Mouse (Mus musculus) MEL (cell line): ENCODE data around the gene Slc22a15. TPM values are rescaled to one million over a fixed set of nuclear protein-coding genes. Genes with fewer than 3 reads are reported as not detected.

Source experiments
- DNase-seq: peaks from one replicate; pipeline ENCODE4 v3.0.0; 2011; ENCODE audit warnings: low read depth, low spot score
- H3K27ac ChIP-seq: 2 replicates; pipeline ENCODE4 v1.5.1; 2012; ENCODE audit warnings: low read depth, mild to moderate bottlenecking, control low read depth, low read length, moderate library complexity; ENCODE audit not compliant: control insufficient read depth
- H3K27me3 ChIP-seq, 2 experiments: fragments of 150-350 bp in 1 of 2; sonication (generic) in 1 of 2; 2 replicates each; pipeline ENCODE4 v1.6.1; 2012; ENCODE audit warnings: low read length in 2 of 2, mild to moderate bottlenecking in 2 of 2, improper control_type of control experiment in 1 of 2, moderate library complexity in 1 of 2; ENCODE audit not compliant: insufficient read depth in 2 of 2, control insufficient read depth in 1 of 2
- H3K36me3 ChIP-seq, 2 experiments: 2 replicates each; pipeline ENCODE4 v1.6.1; 2012 to 2014; ENCODE audit warnings: low read length in 2 of 2, improper control_type of control experiment in 1 of 2, inconsistent platforms in 1 of 2, mild to moderate bottlenecking in 1 of 2; ENCODE audit not compliant: insufficient read depth in 2 of 2, control insufficient read depth in 1 of 2
- H3K4me1 ChIP-seq, 2 experiments: fragments of 150-350 bp in 1 of 2; sonication (generic) in 1 of 2; 2 replicates each; pipeline ENCODE4 v1.6.1; 2012; ENCODE audit warnings: low read length in 2 of 2, improper control_type of control experiment in 1 of 2, mild to moderate bottlenecking in 1 of 2; ENCODE audit not compliant: insufficient read depth in 2 of 2, control insufficient read depth in 1 of 2
- H3K4me3 ChIP-seq, 2 experiments: fragments of 150-350 bp in 1 of 2; sonication (generic) in 1 of 2; 2 replicates each; pipeline ENCODE4 v1.5.1; 2012; ENCODE audit warnings: low read depth in 2 of 2, low read length in 2 of 2, mild to moderate bottlenecking in 2 of 2, moderate library complexity in 2 of 2, control low read depth in 1 of 2, improper control_type of control experiment in 1 of 2; ENCODE audit not compliant: control insufficient read depth in 1 of 2, insufficient read depth in 1 of 2
- H3K79me2 ChIP-seq: 2 replicates; pipeline ENCODE4 v1.6.1; 2012; ENCODE audit warnings: mild to moderate bottlenecking, low read length, moderate library complexity; ENCODE audit not compliant: control insufficient read depth, poor library complexity, insufficient read depth
- H3K9ac ChIP-seq: 2 replicates; pipeline ENCODE4 v1.6.1; 2012; ENCODE audit warnings: low read depth, mild to moderate bottlenecking, control low read depth, low read length, moderate library complexity; ENCODE audit not compliant: control insufficient read depth, poor library complexity, severe bottlenecking
- H3K9me3 ChIP-seq: fragments of 150-350 bp; sonication (generic); replicated peaks from 2 replicates; pipeline ENCODE4 v1.6.1; 2012; ENCODE audit warnings: mild to moderate bottlenecking, low read length, improper control_type of control experiment, moderate library complexity; ENCODE audit not compliant: insufficient read depth
- BHLHE40 ChIP-seq: IDR thresholded peaks from 2 replicates; pipeline ENCODE4 v1.6.1; 2012; ENCODE audit warnings: low read depth, mild to moderate bottlenecking, inconsistent platforms, low read length, improper control_type of control experiment, borderline replicate concordance
- CHD1 ChIP-seq: IDR thresholded peaks from 2 replicates; pipeline ENCODE4 v1.6.1; 2012; ENCODE audit warnings: low read depth, mild to moderate bottlenecking, inconsistent platforms, low read length, improper control_type of control experiment
- CHD2 ChIP-seq: IDR thresholded peaks from 2 replicates; pipeline ENCODE4 v1.6.1; 2011; ENCODE audit warnings: low read length, improper control_type of control experiment
- CTCF ChIP-seq, 3 experiments: IDR thresholded peaks in 2 of 3; conservative IDR thresholded peaks in 1 of 3; 2 replicates each; pipeline ENCODE4 v1.5.1; 2011 to 2012; ENCODE audit warnings: low read length in 3 of 3, low read depth in 2 of 3, mild to moderate bottlenecking in 2 of 3, improper control_type of control experiment in 1 of 3, inconsistent platforms in 1 of 3, mixed read lengths in 1 of 3, moderate library complexity in 1 of 3; ENCODE audit not compliant: control insufficient read depth in 1 of 3, insufficient read depth in 1 of 3, poor library complexity in 1 of 3, severe bottlenecking in 1 of 3
- E2F4 ChIP-seq: IDR thresholded peaks from 2 replicates; pipeline ENCODE4 v1.6.1; 2011; ENCODE audit warnings: low read depth, low read length, improper control_type of control experiment, borderline replicate concordance
- ELF1 ChIP-seq: IDR thresholded peaks from 2 replicates; pipeline ENCODE4 v1.6.1; 2014; ENCODE audit warnings: low read depth, mild to moderate bottlenecking, inconsistent platforms, low read length, improper control_type of control experiment, moderate library complexity
- EP300 ChIP-seq, 2 experiments: IDR thresholded peaks; 2 replicates each; pipeline ENCODE4 v1.6.1; 2011; ENCODE audit warnings: improper control_type of control experiment in 2 of 2, low read length in 2 of 2, low read depth in 1 of 2, mild to moderate bottlenecking in 1 of 2
- MAFK ChIP-seq: IDR thresholded peaks from 2 replicates; pipeline ENCODE4 v1.6.1; 2011; ENCODE audit warnings: low read depth, mild to moderate bottlenecking, low read length, improper control_type of control experiment, borderline replicate concordance
- MAX ChIP-seq: IDR thresholded peaks from 2 replicates; pipeline ENCODE4 v1.6.1; 2011; ENCODE audit warnings: low read length, improper control_type of control experiment
- MAZ ChIP-seq: IDR thresholded peaks from 2 replicates; pipeline ENCODE4 v1.6.1; 2012; ENCODE audit warnings: low read depth, mild to moderate bottlenecking, inconsistent platforms, low read length, improper control_type of control experiment
- MEF2A ChIP-seq: IDR thresholded peaks from 2 replicates; pipeline ENCODE4 v1.6.1; 2014; ENCODE audit warnings: low read depth, mild to moderate bottlenecking, inconsistent platforms, low read length, improper control_type of control experiment; ENCODE audit not compliant: poor library complexity, insufficient replicate concordance, severe bottlenecking; ENCODE audit errors: extremely low read depth
- MYB ChIP-seq: IDR thresholded peaks from 2 replicates; pipeline ENCODE4 v1.6.1; 2011; ENCODE audit warnings: mild to moderate bottlenecking, low read depth, low read length, improper control_type of control experiment
- NRF1 ChIP-seq: IDR thresholded peaks from 2 replicates; pipeline ENCODE4 v1.6.1; 2014; ENCODE audit warnings: low read depth, mild to moderate bottlenecking, inconsistent platforms, low read length, improper control_type of control experiment, moderate library complexity; ENCODE audit not compliant: poor library complexity, insufficient read depth, severe bottlenecking
- POLR2AphosphoS5 ChIP-seq: IDR thresholded peaks from 2 replicates; pipeline ENCODE4 v1.6.1; 2012; ENCODE audit warnings: low read depth, borderline replicate concordance, mild to moderate bottlenecking, inconsistent platforms, low read length, moderate library complexity, mixed read lengths
- RAD21 ChIP-seq: IDR thresholded peaks from 2 replicates; pipeline ENCODE4 v1.6.1; 2011; ENCODE audit warnings: mild to moderate bottlenecking, low read depth, low read length, improper control_type of control experiment
- RCOR1 ChIP-seq: IDR thresholded peaks from 2 replicates; pipeline ENCODE4 v1.6.1; 2012; ENCODE audit warnings: low read depth, mild to moderate bottlenecking, inconsistent platforms, low read length, improper control_type of control experiment
- SMC3 ChIP-seq: IDR thresholded peaks from 2 replicates; pipeline ENCODE4 v1.6.1; 2011; ENCODE audit warnings: low read depth, low read length, improper control_type of control experiment
- TCF12 ChIP-seq: IDR thresholded peaks from 2 replicates; pipeline ENCODE4 v1.6.1; 2014; ENCODE audit warnings: low read depth, mild to moderate bottlenecking, inconsistent platforms, low read length, improper control_type of control experiment, moderate library complexity
- UBTF ChIP-seq: IDR thresholded peaks from 2 replicates; pipeline ENCODE4 v1.6.1; 2012; ENCODE audit warnings: low read depth, mild to moderate bottlenecking, inconsistent platforms, low read length, improper control_type of control experiment, moderate library complexity, borderline replicate concordance; ENCODE audit not compliant: insufficient read depth
- ZC3H11A ChIP-seq: IDR thresholded peaks from 2 replicates; pipeline ENCODE4 v1.6.1; 2012; ENCODE audit warnings: low read depth, mild to moderate bottlenecking, inconsistent platforms, low read length, improper control_type of control experiment
- ZKSCAN1 ChIP-seq: IDR thresholded peaks from 2 replicates; pipeline ENCODE4 v1.6.1; 2012; ENCODE audit warnings: low read depth, mild to moderate bottlenecking, inconsistent platforms, low read length, improper control_type of control experiment, moderate library complexity
- ZMIZ1 ChIP-seq: IDR thresholded peaks from 2 replicates; pipeline ENCODE4 v1.6.1; 2012; ENCODE audit warnings: low read depth, mild to moderate bottlenecking, inconsistent platforms, low read length, improper control_type of control experiment, moderate library complexity
- polyA plus RNA-seq, 2 experiments: library from polyadenylated mRNA; stranded (reverse) in 1 of 2; unstranded in 1 of 2; fragments of >175 nt in 1 of 2; fragments of >200 nt in 1 of 2; gene quantifications; 2 replicates each; pipeline versions ENCODE4 v1.2.1 to v1.2.4; 2012; ENCODE audit warnings: low replicate concordance in 2 of 2, low read depth in 1 of 2; ENCODE audit not compliant: insufficient read length in 2 of 2, insufficient read depth in 1 of 2, missing spikeins in 1 of 2
- total RNA-seq: library from RNA; depleted of rRNA; stranded (reverse); fragments of 300-350 nt; gene quantifications from 2 replicates; pipeline ENCODE4 v1.2.3, GENCODE M21; 2012

The Slc22a15 gene
- total and polyA plus RNA-seq, 3 experiments, result 2.2 to 7.9 TPM; not detected in 1

GRCm38 (mm10) chr3:101828595-101828994 is 95.7 kb downstream of the Slc22a15 start:
- Histone ChIP-seq H3K4me3 (no peak overlapping the region), H3K9ac (no peak overlapping the region), H3K79me2 (no peaks in the 10 kb centered on the region), H3K27me3 (no peaks in the 10 kb centered on the region), H3K4me1 (no peaks in the 10 kb centered on the region), H3K9me3 (no peaks in the 10 kb centered on the region), H3K27ac (no peak overlapping the region), H3K36me3 (no peaks in the 10 kb centered on the region)
- TF ChIP-seq MEF2A (no peak), ELF1 (no peak)
- DNase-seq, result no peak

GRCm38 (mm10) chr3:101827220-101827715 is 97.0 kb downstream of the Slc22a15 start:
- no peak overlapping the region for H3K27ac ChIP-seq
- DNase-seq, result no peak

GRCm38 (mm10) chr3:101824338-101824737 is 99.9 kb downstream of the Slc22a15 start:
- no peaks in the 10 kb centered on the region for H3K36me3 ChIP-seq
- no peaks in the 10 kb centered on the region for H3K9me3 ChIP-seq
- H3K9ac ChIP-seq, result no peak overlapping the region
- no peaks in the 10 kb centered on the region for H3K79me2 ChIP-seq
- no peak overlapping the region for H3K4me3 ChIP-seq
- TF ChIP-seq ZKSCAN1, result no peak
- no peak for TF ChIP-seq MEF2A
- no peak for TF ChIP-seq POLR2AphosphoS5
- no peak for TF ChIP-seq RAD21
- no peak for TF ChIP-seq NRF1
- TF ChIP-seq MAX, result no peak
- no peak for TF ChIP-seq RCOR1
- no peak for TF ChIP-seq ELF1
- TF ChIP-seq CHD1, result no peak
- no peak for TF ChIP-seq UBTF
- TF ChIP-seq ZC3H11A, result no peak
- no peak for TF ChIP-seq EP300 (IDR thresholded peaks at IDR 0.05; ENCODE audit: low read depth in 1 of 2, low read length in 2 of 2)
- no peak for TF ChIP-seq SMC3
- DNase-seq, result no peak
- no peaks in the 10 kb centered on the region for H3K27me3 ChIP-seq
- no peaks in the 10 kb centered on the region for H3K4me1 ChIP-seq
- H3K27ac ChIP-seq, result no peak overlapping the region

More at GRCm38 (mm10) chr3:101827220-101827715, 97.0 kb downstream of the Slc22a15 start:
- TF ChIP-seq E2F4 (no peak), TCF12 (no peak), ELF1 (no peak), SMC3 (no peak), ZMIZ1 (no peak), BHLHE40 (no peak), CHD2 (no peak), EP300 (IDR thresholded peaks at IDR 0.05; ENCODE audit: low read depth in 1 of 2, low read length in 2 of 2) (no peak), MAFK (no peak), MYB (no peak), ZKSCAN1 (no peak), CTCF (IDR thresholded peaks at IDR 0.05 in 2 of 3, conservative IDR thresholded peaks at IDR 0.05 in 1 of 3; ENCODE audit: control insufficient read depth in 1 of 3, insufficient read depth in 1 of 3, low read depth in 2 of 3, low read length in 3 of 3, poor library complexity in 1 of 3, severe bottlenecking in 1 of 3) (no peak), MAZ (no peak)
- no peaks in the 10 kb centered on the region for H3K36me3 ChIP-seq
- H3K9ac ChIP-seq, result no peak overlapping the region
- H3K4me1 ChIP-seq, result no peaks in the 10 kb centered on the region
- H3K9me3 ChIP-seq, result no peaks in the 10 kb centered on the region
- no peak overlapping the region for H3K4me3 ChIP-seq
- no peaks in the 10 kb centered on the region for H3K79me2 ChIP-seq
- no peaks in the 10 kb centered on the region for H3K27me3 ChIP-seq
